In genomic region chr3:116967436-116967835, GRCm38 (mm10) we compare ENCODE assay signal across 11 mouse cellular contexts. TPM values are rescaled to one million over a fixed set of nuclear protein-coding genes. Genes with fewer than 3 reads are reported as not detected.
DNase-seq lines count a peak whose midpoint lies in the region; ATAC-seq and TF ChIP-seq lines count a peak whose summit lies in the region.
"Had no signal": no experiment of that assay in that cellular context is flagged by ENCODE, and none has a peak within 500 bp of the region (broad histone marks: within the 10 kb centered on the region; RNA-seq: fewer than 3 reads in every experiment).

No protein-coding gene starts in this region.

- no peak for TF ChIP-seq CTCF in lung, postnatal 0 days (IDR thresholded peaks at IDR 0.05)

- H3K4me3 ChIP-seq in heart, embryonic 15.5 days = peak overlapping the region; percentile 50
- peak overlapping the region; percentile 43 for H3K4me3 ChIP-seq in lung, postnatal 0 days (ENCODE audit: low read depth, low read length)
- H3K4me3 ChIP-seq in limb, embryonic 13.5 days = peak overlapping the region; percentile 16; the same call in 1 of the 2 replicates
- H3K4me3 ChIP-seq in stomach, embryonic 15.5 days (replicated peaks) = no peak overlapping the region

- H3K4me1 ChIP-seq in heart, embryonic 15.5 days (replicated peaks) = peaks cover 8% of the 10 kb centered on the region; the same call in 1 of the 2 replicates
- H3K4me1 ChIP-seq in lung, postnatal 0 days (ENCODE audit: insufficient read depth, low read depth, low read length) = no peaks in the 10 kb centered on the region
- peaks cover 10% of the 10 kb centered on the region; the same call in 1 of the 2 replicates for H3K4me1 ChIP-seq in limb, embryonic 13.5 days
- no peaks in the 10 kb centered on the region for H3K4me1 ChIP-seq in stomach, embryonic 15.5 days

- no peak for DNase-seq in heart, adult 8-10 months (ENCODE audit: low spot score)
- DNase-seq in lung, postnatal 0 days (ENCODE audit: low spot score) = no peak
- DNase-seq in lung, postnatal 14 days = no peak
- DNase-seq in gastrocnemius, postnatal 4 days (ENCODE audit: low spot score in 2 of 2) = no peak
- DNase-seq: cerebellum, postnatal 25 days; spleen, adult 18-20 months had no signal

- H3K9me3 ChIP-seq in heart, embryonic 15.5 days (replicated peaks) = no peaks in the 10 kb centered on the region
- H3K9me3 ChIP-seq in lung, postnatal 0 days (ENCODE audit: low read length) = no peaks in the 10 kb centered on the region
- no peaks in the 10 kb centered on the region for H3K9me3 ChIP-seq in limb, embryonic 13.5 days
- H3K9me3 ChIP-seq in stomach, embryonic 15.5 days = no peaks in the 10 kb centered on the region

- ATAC-seq in heart, embryonic 15.5 days (replicated peaks; ENCODE audit: insufficient number of reproducible peaks, insufficient read depth, low FRiP score, low read depth) = no peak
- ATAC-seq in lung, postnatal 0 days = no peak
- no peak for ATAC-seq in limb, embryonic 13.5 days (ENCODE audit: low FRiP score, low read depth)
- ATAC-seq in stomach, embryonic 15.5 days (ENCODE audit: insufficient read depth, low FRiP score, low read depth) = no peak

- no peaks in the 10 kb centered on the region for H3K36me3 ChIP-seq in heart, embryonic 15.5 days
- no peaks in the 10 kb centered on the region for H3K36me3 ChIP-seq in lung, postnatal 0 days (ENCODE audit: insufficient read depth, low read length)
- H3K36me3 ChIP-seq in limb, embryonic 13.5 days = no peaks in the 10 kb centered on the region
- no peaks in the 10 kb centered on the region for H3K36me3 ChIP-seq in stomach, embryonic 15.5 days

- H3K9ac ChIP-seq in heart, embryonic 15.5 days = peak overlapping the region; percentile 14; the same call in 1 of the 2 replicates
- no peak overlapping the region for H3K9ac ChIP-seq in lung, postnatal 0 days (replicated peaks; ENCODE audit: low read depth)
- H3K9ac ChIP-seq in limb, embryonic 13.5 days = no peak overlapping the region
- H3K9ac ChIP-seq in stomach, embryonic 15.5 days = no peak overlapping the region

- H3K4me2 ChIP-seq in heart, embryonic 15.5 days = peak overlapping the region; percentile 67
- H3K4me2 ChIP-seq in lung, postnatal 0 days (replicated peaks; ENCODE audit: low read depth, low read length) = peak overlapping the region; percentile 58
- H3K4me2 ChIP-seq in limb, embryonic 13.5 days (replicated peaks) = peak overlapping the region; percentile 37
- peak overlapping the region; percentile 23; the same call in 1 of the 2 replicates for H3K4me2 ChIP-seq in stomach, embryonic 15.5 days

- peak overlapping the region; percentile 69; the same call in 1 of the 2 replicates for H3K27ac ChIP-seq in heart, embryonic 15.5 days
- H3K27ac ChIP-seq in lung, postnatal 0 days (ENCODE audit: low read length) = 0 out of 2 replicates have a peak overlapping the region, but pooled peaks have one; percentile 43
- no peak overlapping the region for H3K27ac ChIP-seq in limb, embryonic 13.5 days
- H3K27ac ChIP-seq in stomach, embryonic 15.5 days = no peak overlapping the region

- WGBS in heart, embryonic 15.5 days = 71% methylated on average over 6 of the region's 6 CpGs
- WGBS in lung, postnatal 0 days = 69% methylated on average over 6 of the region's 6 CpGs
- WGBS in limb, embryonic 13.5 days = 82% methylated on average over 6 of the region's 6 CpGs
- WGBS in stomach, embryonic 15.5 days = 76% methylated on average over 6 of the region's 6 CpGs

- no peak for TF ChIP-seq EP300 in lung, postnatal 0 days (IDR thresholded peaks at IDR 0.05)

- H3K27me3 ChIP-seq in heart, embryonic 15.5 days = no peaks in the 10 kb centered on the region
- H3K27me3 ChIP-seq in lung, postnatal 0 days (replicated peaks; ENCODE audit: insufficient read depth, low read length) = no peaks in the 10 kb centered on the region
- H3K27me3 ChIP-seq in limb, embryonic 13.5 days = no peaks in the 10 kb centered on the region
- no peaks in the 10 kb centered on the region for H3K27me3 ChIP-seq in stomach, embryonic 15.5 days (replicated peaks)

RNA-seq across cellular contexts. Expression of gene 4930455H04Rik, which starts 0.6 kb away (rescaled TPM):
- polyA plus RNA-seq in heart, embryonic 15.5 days (2015; fragmentation: Nextera tagmentation; extraction: Ambion mirVana) = not detected in 2 replicates
- total RNA-seq in heart, adult 8-10 months (2022) = not detected
- not detected in 2 replicates for polyA plus RNA-seq in lung, postnatal 0 days (2015; fragmentation: Nextera tagmentation; extraction: Ambion mirVana)
- not detected in 2 replicates for polyA plus RNA-seq in limb, embryonic 13.5 days (2015; fragmentation: Nextera tagmentation; extraction: Ambion mirVana)
- polyA plus RNA-seq in stomach, embryonic 15.5 days (2015; fragmentation: Nextera tagmentation; extraction: Ambion mirVana) = not detected in 2 replicates
- total RNA-seq in gastrocnemius, postnatal 4 days (2021) = not detected
- total RNA-seq: hematopoietic stem cell, adult 5-6 weeks; left cerebral cortex, postnatal 10 days had no signal

RNA-seq across cellular contexts. Expression of gene Palmd, which starts 1.4 kb away (rescaled TPM):
- polyA plus RNA-seq in heart, embryonic 15.5 days (2015; fragmentation: Nextera tagmentation; extraction: Ambion mirVana) = 14.5 and 17.4 TPM in 2 replicates
- total RNA-seq in heart, adult 8-10 months (2022) = 10 to 100 TPM; 44.2 to 59.7 (median 53.0) TPM
- 16.1 and 23.0 TPM in 2 replicates for polyA plus RNA-seq in lung, postnatal 0 days (2015; fragmentation: Nextera tagmentation; extraction: Ambion mirVana)
- polyA plus RNA-seq in limb, embryonic 13.5 days (2015; fragmentation: Nextera tagmentation; extraction: Ambion mirVana) = 17.1 and 18.3 TPM in 2 replicates
- polyA plus RNA-seq in stomach, embryonic 15.5 days (2015; fragmentation: Nextera tagmentation; extraction: Ambion mirVana) = 5.9 and 6.6 TPM in 2 replicates
- total RNA-seq in gastrocnemius, postnatal 4 days (2021) = 10 to 100 TPM; 41.5 to 49.7 TPM
- total RNA-seq: hematopoietic stem cell, adult 5-6 weeks had no signal

Comparison
In these comparisons a context has a peak if more than half of its experiments do, and no peak if none do; other contexts are left out.
1. H3K27ac ChIP-seq: peak in heart, embryonic 15.5 days (single experiment) and lung, postnatal 0 days (single experiment); none in limb, embryonic 13.5 days (single experiment) and stomach, embryonic 15.5 days (single experiment).
2. Peak in every context shown above with its lines, with median percentiles within 50 percentile points of each other: H3K4me2 ChIP-seq.